Mouse (Mus musculus) CD4-positive, CD25-positive, alpha-beta regulatory T cell, adult 2 months (primary cell): Measurements from ENCODE around the gene Adssl1.

ENCODE experiments used
- DNase-seq: peaks from one replicate; pipeline ENCODE4 v3.0.0-alpha.2; 2012; ENCODE audit warnings: low read depth, low spot score

The Adssl1 gene

DNA sequence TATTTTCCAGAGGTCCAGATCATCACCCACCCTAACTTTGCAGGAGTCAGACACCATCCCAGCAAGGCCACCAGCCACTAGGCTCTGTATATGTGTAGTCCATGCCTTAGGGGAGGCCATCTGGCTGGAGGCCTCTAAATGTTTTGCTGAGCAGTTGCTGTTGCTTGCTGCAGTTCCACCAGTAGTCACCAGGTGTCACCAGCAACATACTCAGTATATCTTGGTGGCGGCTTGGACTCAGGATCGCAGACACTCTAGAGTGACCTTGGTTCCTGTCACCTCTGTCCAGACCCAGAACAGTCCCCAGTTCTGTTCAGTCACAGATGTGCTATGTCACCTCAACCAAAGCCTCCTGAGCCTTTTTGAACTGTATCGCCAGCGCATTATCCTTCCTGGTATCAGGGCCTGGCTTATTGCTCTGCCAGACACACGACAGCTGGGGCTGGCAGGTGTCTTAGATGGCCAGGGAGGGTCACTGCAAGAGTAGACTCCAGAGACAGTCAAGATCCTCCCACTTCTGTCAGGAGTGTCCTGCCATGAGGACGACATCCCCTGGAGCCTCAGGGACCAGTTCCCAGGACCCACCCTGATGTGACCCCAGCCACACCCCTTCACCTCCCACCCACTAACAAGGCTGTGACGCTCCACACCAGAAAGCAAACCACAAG, 33.4 kb downstream of the Adssl1 start:
- DNase-seq: peak; percentile 89

DNA sequence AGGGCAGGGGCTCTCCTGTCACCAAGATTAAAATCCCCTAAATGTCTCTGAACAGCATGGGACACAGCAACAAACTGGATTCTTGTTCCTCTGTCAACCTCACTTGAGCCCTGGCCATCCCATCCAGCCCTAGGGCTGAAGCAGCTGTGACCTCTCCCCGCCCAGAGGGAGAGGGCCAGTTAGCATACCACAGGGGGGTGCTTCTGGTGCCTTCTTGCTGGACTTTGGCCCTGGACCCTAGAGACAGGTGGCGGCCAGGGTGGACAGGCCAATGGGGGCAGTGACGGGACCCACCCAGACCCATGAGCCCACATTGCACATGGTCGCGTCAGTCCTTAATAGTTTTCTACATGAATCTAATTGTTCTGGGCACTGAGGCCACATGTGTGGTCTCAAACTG, 34.2 kb downstream of the Adssl1 start:
- DNase-seq: no peak

DNA sequence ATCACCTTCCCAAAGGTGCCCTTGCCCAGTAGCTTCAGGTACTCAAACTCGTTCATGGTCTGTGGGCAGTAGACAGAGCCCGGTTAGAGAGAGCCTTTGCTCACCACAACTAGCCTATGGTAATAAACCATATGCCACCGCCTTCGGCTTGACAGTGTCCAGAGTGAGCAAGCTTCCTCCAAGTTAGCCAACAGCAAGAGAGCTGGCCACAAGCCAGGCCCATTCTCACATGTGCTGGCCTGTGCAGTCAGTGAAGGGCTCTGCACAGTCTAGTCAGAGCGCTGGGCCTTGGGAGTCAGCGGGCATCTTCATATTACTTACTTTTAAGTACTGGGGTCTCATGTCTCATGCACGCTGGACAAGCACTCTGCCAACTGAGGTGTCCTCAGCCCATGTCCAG, 38.8 kb downstream of the Adssl1 start:
- DNase-seq: no peak

DNA sequence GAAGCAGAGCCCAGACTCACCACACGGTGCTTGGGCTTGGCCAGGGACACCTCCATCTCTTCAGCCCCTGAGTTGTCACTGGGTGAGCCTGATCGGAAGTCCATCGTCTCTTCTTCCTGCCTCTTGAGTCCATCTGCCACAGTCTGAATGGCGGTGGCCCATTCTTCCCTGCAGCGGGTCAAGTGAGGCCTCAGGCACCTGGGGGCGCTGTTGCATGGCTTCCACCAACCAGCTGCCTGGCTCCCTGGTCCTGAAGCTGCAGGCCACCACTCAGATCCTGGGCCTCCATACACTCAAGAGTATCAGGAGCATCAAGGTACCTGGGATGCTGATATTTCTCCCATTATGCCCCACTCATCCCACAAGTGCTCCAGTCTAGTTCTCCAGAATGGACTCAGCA, 39.3 kb downstream of the Adssl1 start:
- DNase-seq: peak; percentile 47

DNA sequence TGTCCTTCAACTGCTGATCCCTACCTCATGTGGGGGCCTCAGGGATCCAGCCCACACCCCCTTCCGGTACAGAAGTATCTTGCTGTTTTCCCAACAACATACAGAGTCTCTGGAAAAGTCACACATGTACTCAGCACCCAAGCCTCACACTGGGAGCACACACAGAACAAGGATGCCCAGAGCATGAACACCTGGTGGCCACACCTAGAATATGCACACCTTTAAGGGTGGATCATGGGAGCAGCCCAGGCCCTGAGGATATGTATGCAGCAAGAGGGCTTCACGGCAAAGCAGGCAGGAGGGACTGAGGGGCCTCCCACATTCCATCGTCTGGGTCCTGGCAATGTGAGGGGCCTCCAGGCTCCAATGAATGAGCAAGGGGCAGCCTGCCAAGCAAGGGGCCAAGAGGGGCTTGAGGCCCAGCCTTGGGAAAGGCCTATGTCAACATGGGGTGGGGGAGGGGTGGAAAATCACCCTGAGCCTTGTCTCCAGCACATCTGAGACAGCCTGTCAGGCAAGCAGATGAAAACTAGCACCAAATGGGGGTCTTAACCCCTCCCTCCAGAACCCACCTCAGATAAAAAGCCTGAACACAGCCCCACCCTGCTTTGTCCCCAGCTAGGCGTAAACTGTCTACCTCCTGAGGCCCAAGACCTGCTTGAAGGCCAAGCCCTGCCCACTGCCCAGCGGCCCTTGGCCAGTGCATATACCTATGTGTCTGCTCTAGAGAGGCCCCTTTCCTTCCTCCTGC, 40.9 kb downstream of the Adssl1 start:
- no peak for DNase-seq

GRCm38 (mm10) chr12:112661327-112661605, 41.4 kb downstream of the Adssl1 start:
- no peak for DNase-seq

DNA sequence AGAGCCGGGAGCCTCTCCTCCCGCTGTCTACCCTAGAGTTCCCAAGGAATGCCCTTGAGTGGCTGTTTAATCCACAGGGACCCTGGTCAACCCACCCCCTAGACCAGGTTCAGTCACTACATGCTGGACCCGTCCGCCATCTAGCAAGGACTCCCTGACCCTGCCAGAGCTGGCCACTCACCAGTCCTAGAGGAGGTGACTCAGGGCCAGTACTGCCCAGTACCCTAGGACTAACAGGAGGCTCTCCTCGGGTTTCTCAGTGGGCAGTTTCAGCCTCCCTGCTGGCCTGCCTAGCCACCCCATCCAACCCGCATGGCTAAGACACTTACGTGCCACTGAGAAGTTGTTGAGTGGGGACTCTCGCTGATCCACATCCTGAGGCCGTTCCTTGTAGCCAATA, 42.0 kb downstream of the Adssl1 start:
- no peak for DNase-seq

GRCm38 (mm10) chr12:112663303-112663702, 43.5 kb downstream of the Adssl1 start:
- DNase-seq: no peak

DNA sequence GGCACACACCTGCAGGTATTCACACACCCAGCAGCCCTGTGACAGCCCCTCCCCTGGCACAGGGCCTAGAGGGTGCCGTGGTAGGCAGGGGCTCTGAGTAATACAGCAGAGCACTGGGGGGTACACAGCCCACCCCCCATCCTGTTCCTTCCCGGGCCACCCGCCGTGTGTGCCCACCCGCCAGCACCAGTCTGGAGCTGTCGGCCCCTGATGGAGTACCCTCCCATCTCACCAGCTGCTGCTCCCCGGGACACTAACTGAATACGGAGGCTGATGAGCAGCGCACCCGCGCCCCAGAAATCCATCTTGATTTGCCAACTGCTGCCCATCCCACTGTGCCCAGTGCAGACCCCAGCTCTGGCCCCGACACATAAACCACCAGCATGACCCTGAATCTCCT, 43.9 kb downstream of the Adssl1 start:
- DNase-seq: no peak

- no peak for DNase-seq
Measured at GRCm38 (mm10) chr12:112664124-112664523, 44.3 kb downstream of the Adssl1 start.

GRCm38 (mm10) chr12:112664656-112665055, 44.8 kb downstream of the Adssl1 start:
- DNase-seq: no peak

DNA sequence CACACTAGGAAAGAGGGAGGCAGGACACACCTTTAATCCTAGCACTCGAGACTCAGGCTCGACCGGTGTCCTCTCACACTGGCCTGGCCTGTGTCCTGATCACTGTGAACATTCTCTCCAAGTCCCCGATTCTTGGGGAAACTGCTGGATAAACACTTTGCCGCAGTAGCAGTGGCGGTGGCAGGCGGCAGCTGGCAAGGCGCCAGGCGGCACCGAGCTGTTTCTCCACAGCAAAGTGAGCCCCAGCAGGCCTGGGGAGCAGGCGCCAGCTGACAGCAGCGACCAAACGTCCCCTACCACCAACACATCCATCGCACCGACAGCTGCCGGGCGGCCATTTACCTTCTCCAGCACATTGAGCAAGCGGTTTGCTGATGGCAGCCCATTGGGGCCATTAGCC, 45.6 kb downstream of the Adssl1 start:
- DNase-seq: no peak

GRCm38 (mm10) chr12:112665881-112666544, 46.2 kb downstream of the Adssl1 start:
- no peak for DNase-seq

DNA sequence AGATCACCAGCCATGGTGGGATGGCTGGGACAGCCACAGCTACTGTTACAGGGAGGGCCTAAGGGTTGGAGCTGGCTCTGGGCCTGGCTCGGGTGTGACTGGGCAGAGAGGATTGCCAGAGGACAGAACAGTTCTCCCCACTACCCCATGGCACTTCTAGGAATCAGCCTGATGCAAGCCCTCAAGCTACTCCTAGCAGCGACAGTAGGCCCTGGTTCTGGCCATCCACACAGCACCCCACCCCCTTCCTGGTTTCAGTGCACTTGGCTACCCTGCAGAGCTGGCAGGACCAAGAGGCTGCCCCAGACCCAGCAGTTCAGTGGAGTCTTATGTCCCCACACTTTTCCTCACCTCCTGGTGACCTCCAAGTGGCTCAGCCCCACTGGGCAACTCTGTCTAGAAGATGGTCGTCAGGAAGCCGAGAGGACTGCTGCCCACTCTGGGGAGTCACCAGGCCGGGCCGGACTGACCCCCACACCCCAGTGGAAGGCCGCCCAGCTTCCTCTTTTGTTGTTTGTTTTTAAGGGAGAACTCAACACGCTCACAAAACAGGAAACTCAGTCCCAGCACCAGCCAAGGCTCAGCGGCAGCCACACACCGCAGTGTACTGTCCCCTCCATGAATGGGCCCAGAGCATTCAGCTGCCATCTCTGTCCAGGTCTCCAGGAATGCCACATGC, 47.9 kb downstream of the Adssl1 start:
- no peak for DNase-seq

DNA sequence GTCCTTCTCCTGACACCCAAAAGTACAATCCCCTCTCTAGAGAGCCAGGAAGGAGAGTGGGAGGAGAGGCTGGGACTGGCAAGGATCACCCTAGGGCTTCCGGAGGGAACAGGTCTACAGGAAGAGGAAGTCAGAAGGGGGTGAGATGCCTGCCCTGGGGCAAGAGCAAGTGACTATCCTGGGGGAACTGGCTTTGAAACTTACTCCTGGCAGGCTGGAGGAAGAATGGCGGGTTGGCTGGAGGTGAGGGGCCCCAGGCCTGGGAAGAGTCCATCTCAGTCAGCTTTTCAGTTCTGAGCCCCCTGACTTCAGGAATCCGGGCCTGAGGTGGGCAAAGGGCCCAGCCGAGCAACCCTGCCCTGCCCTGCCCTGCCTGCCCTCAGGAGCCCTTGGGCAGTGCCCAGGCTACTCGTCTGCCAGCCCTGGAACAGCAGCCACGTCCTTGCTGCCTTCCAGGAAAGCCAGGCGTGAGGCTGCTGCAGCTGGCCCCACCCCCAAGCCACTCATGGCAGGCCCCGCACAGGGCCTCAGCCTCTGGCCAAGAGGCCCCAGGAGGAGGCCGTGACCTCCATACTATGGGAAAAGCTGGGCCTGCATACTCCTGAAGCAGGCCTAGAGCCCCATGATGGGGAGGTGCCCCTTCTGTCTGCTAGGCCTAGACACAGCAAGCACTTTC, 51.0 kb downstream of the Adssl1 start:
- DNase-seq: no peak

DNA sequence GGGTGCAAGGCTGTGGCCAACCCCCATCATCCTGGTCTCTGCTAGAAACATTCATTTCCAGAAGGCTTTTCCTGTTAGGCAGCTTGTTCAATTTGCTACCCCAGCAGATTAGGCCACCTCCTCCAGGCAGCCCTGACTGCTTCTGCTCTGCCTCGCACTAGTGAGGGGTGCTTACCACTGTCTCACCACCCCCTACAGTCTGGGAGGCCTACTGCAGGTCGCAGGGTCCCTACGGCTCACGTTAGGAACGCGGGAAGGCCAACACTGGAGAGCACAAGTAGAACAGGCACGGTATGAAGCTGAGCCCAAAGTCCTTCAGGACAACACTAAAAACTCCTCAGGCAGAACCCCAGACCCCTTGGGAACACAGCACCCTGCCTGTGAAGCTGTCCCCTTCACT, 52.0 kb downstream of the Adssl1 start:
- peak; percentile 34 for DNase-seq

GRCm38 (mm10) chr12:112672744-112673575, 53.1 kb downstream of the Adssl1 start:
- DNase-seq: peak; percentile 61

- peak; percentile 51 for DNase-seq
Measured at GRCm38 (mm10) chr12:112673576-112674091, 53.8 kb downstream of the Adssl1 start.

DNA sequence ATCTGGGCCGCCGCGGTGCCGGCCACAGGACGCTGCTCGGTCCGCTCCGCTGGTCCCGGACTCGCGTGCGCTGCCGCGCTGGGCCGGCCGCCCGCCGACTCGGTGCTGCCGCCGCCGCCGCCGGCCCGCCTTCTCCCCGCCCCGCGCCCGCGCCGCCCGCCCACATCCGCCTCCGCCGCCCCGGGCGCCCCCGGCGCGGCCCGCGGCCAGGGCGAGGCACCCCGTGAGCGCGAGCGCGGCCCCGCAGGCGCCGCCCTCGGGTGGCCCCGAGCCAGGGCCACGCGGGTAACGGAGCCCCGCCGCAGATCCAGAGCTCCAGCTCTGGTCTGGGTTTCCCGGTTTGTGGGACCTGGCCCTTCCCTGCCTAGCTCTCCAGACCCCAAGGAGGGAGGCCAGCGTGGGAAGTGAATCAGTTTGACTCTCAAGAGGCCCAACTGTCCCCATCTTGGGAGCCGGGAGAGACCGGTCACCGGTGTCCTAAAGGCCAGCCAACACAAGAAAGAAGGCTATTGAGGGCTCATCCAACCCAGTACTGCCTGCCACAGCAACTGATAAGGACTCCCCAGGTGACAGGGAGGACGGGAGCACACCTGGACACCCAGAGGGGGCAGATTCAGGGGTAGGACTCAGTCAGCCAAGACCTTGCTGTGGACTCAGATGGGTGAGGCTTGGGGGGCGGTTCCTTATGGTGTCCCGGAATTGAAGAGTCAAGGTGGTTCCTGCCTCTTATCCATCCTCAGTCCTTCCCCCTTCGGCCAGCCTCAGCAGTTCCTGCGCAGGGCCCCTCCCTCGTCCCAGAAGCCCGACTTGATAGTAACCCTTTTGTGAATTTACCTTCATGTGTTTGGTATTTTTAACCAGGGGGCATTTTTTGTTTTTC, 54.5 kb downstream of the Adssl1 start, which contains the start of gene Akt1:
TSS of gene Akt1 (minus strand) at position 753 of the 880 bp plus-strand sequence.
- peak; percentile 71 for DNase-seq
